Mouse (Mus musculus): ENCODE data around the gene Marcksl1.
A peak's percentile ranks its signal among the peaks of the same experiment; 100 is the strongest.

The Marcksl1 gene

DNA sequence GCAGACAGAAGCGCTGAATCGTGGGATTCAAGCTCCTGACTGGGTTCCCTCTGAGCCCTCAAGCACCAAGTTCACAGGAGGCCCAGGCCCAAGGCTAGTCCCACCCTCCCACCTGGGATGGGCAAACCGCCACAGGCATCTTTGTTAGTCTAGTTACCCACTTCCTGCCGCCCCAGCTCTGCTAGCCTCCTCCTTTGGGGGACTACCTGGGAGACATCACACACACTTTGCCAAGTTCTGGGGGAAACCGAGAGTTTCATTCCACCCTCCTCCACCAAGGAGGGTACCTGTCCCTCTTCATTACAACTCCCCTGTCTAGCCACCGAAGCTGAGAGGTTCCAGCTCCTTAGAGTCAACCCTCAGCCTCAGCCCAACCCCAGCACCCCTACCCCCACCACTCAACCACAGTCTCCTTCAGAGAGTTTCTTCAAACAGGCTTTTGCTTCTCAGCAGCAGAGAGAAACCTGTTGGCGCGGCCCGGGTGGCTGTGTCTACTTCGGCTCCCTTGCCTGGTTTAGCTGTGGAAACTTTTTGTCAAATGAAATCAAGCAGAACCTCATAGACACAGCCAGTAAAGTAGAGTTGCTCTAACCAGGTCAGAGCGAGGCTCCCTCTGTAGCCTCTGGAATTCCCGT, 45.1 kb downstream of the Marcksl1 start:
- DNase-seq = peak; percentile 94

GRCm38 (mm10) chr4:129561184-129561583, 47.8 kb downstream of the Marcksl1 start:
- no peak for DNase-seq

GRCm38 (mm10) chr4:129563718-129564117, 50.3 kb downstream of the Marcksl1 start:
- no peak for DNase-seq

- DNase-seq = no peak
Observed at GRCm38 (mm10) chr4:129565139-129565538, 51.8 kb downstream of the Marcksl1 start.

All from thymus, postnatal 14 days (tissue).